Mouse (Mus musculus): ENCODE measurements around the gene Alkbh3. TPM values are rescaled to one million over a fixed set of nuclear protein-coding genes. Genes with fewer than 3 reads are reported as not detected.

Gene Alkbh3
- polyA plus RNA-seq, 2 experiments, result 76.2 to 76.3 TPM

DNA sequence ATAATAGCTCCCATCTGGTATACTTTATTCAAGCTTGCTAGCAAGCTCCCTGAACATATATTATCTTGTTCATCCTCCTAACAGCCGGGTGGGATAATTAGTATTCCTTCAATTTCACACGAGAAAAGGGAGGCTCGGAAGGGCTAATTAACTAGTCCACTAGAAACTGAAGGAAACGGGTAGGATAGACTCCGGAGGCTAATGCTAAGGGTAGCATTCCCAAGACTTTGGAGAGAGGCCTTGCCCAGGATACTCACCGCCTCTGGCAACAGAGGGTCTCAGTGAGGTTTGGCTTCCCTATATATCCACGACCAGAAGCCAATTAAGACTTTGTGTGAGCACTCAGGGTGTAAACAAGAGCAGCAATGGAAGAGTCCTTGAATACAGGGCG is 52.8 kb downstream of the Alkbh3 start:
- no peak overlapping the region for H3K4me3 ChIP-seq (replicated peaks; ENCODE audit: low read length)
- no peak for ATAC-seq (ENCODE audit: low FRiP score, low read depth)
- no peak overlapping the region for H3K9ac ChIP-seq (ENCODE audit: low read depth, low read length, severe bottlenecking)
- H3K9me3 ChIP-seq (ENCODE audit: control insufficient read depth, low read length), result no peaks in the 10 kb centered on the region
- H3K4me1 ChIP-seq (ENCODE audit: control insufficient read depth, insufficient read depth, low read length), result 0 out of 2 replicates have a peak, but pooled peaks cover 2% of the 10 kb centered on the region
- 45% methylated on average over 8 of the region's 8 CpGs for WGBS
- no peak for TF ChIP-seq POLR2A (IDR thresholded peaks at IDR 0.05; ENCODE audit: borderline replicate concordance, extremely low read depth, insufficient read depth, insufficient read length)
- no peak for DNase-seq (ENCODE audit: low spot score)
- H3K4me2 ChIP-seq (replicated peaks; ENCODE audit: low read depth, low read length, severe bottlenecking), result no peak overlapping the region
- H3K27me3 ChIP-seq (ENCODE audit: control insufficient read depth, insufficient read depth, low read length), result peaks cover 52% of the 10 kb centered on the region
- H3K36me3 ChIP-seq (ENCODE audit: control insufficient read depth, insufficient read depth, low read length), result no peaks in the 10 kb centered on the region
- no peak overlapping the region for H3K27ac ChIP-seq (replicated peaks; ENCODE audit: low read depth, low read length)

DNA sequence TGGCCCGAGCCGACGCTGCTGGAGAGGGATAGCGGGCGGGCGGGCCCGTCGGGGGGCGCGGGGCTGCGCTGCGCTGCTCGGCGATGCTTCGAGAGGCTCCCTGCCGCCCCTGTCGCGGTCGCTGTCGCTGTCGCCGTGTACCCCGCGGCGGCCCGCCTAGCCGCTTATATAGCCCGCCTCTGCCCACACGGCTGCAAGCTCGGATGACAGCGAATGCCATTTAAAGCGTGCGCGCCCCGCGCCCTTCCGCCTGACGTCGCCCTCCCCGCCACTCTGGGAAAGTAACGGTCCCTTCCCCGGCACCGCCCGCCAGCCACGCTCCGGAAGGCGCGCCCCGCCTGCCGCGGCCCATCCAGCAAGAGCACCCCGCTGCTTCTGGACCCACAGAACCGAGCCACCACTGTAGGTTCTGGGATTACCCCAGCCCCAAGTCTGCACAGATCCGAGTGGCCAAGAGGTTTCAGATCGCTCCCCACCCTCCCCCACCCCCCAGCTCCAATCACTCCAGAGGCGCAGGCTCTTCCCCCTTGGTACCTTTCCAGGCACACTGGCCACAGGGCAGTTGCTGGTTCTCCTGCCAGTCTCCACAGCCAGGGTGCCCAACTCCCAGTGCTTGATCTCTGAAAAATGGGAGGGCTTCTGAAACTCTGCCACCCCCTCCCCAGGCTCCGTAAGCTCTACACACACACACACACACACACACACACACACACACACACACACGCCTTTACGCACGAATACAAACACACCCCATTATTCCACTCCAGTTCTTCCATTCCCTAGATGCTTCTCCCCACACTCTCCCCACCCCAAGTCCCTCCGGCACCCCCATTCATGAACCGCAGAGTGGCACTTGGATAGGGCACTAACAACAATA is 53.5 kb downstream of the Alkbh3 start, which contains the start of gene Gm13889:
Gm13889 (minus strand) TSS at position 294 of the 877 bp plus-strand sequence.
- no peak for TF ChIP-seq POLR2A (IDR thresholded peaks at IDR 0.05; ENCODE audit: borderline replicate concordance, extremely low read depth, insufficient read depth, insufficient read length)
- peaks cover 52% of the 10 kb centered on the region for H3K27me3 ChIP-seq (ENCODE audit: control insufficient read depth, insufficient read depth, low read length)
- DNase-seq (ENCODE audit: low spot score) (peak; percentile 50), ATAC-seq (ENCODE audit: low FRiP score, low read depth) (peak; percentile 56)
- H3K27ac ChIP-seq (replicated peaks; ENCODE audit: low read depth, low read length), result no peak within 1 kb of the TSS
- 15% methylated on average over 16 of the region's 62 CpGs for WGBS
- H3K9me3 ChIP-seq (ENCODE audit: control insufficient read depth, low read length), result no peaks in the 10 kb centered on the region
- H3K4me1 ChIP-seq (ENCODE audit: control insufficient read depth, insufficient read depth, low read length), result 0 out of 2 replicates have a peak, but pooled peaks cover 2% of the 10 kb centered on the region
- H3K36me3 ChIP-seq (ENCODE audit: control insufficient read depth, insufficient read depth, low read length), result no peaks in the 10 kb centered on the region
- H3K4me3 ChIP-seq (replicated peaks; ENCODE audit: low read length), result peak within 1 kb of the TSS; percentile 54
- H3K9ac ChIP-seq (ENCODE audit: low read depth, low read length, severe bottlenecking), result peak within 1 kb of the TSS; percentile 57
- H3K4me2 ChIP-seq (replicated peaks; ENCODE audit: low read depth, low read length, severe bottlenecking), result peak within 1 kb of the TSS; percentile 97

DNA sequence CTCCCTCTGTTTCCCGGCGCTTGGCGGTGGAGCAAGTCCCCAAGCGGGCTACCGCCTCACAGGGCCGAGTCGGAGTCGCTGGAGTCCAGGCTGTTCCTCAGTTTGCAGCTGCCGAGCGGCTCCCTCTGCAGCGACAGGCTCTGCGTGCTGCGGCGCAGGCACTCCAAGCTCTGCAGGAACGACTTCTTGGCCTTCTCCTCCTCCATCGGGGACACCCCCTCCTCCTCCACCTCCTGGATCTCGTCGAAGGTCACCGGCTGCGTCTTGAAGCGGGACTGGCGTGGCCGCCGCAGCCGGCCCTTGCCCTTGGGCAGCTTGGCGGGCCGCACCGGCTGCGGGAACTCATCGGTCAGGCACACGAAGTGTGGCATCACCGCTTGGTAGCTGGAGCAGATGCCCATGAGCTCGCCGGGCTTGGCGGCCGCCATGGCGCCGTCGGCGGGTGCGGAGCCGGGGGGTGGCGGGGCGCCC is 54.2 kb downstream of the Alkbh3 start:
- WGBS, result 8% methylated on average over 24 of the region's 44 CpGs
- DNase-seq (ENCODE audit: low spot score), result no peak

DNA sequence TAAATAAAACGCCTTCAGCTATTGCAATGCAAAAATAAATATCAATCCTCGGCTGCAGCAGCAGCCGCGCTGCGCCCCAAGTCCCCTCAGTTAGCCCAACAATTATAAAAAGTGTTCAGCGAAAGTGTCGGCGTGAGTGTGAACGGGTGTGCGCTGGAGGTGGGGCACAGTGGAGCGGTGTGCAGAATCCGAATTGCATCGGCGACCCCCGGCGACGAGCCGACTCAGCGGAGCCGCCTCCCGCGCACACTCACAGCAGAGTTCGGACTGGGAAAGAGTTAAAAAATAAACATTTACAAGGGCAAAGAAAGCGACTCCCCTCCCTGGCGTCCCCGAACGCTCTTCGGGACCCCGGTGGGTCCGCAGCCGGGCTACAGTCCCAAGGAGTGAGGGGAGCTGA is 54.7 kb downstream of the Alkbh3 start:
- H3K4me3 ChIP-seq (replicated peaks; ENCODE audit: low read length), result peak overlapping the region; percentile 54
- no peak for TF ChIP-seq POLR2A (IDR thresholded peaks at IDR 0.05; ENCODE audit: borderline replicate concordance, extremely low read depth, insufficient read depth, insufficient read length)
- WGBS, result under 1% methylated on average over 25 of the region's 31 CpGs
- peaks cover 52% of the 10 kb centered on the region for H3K27me3 ChIP-seq (ENCODE audit: control insufficient read depth, insufficient read depth, low read length)
- H3K4me1 ChIP-seq (ENCODE audit: control insufficient read depth, insufficient read depth, low read length), result 0 out of 2 replicates have a peak, but pooled peaks cover 2% of the 10 kb centered on the region
- ATAC-seq (ENCODE audit: low FRiP score, low read depth), result no peak
- DNase-seq (ENCODE audit: low spot score), result no peak
- H3K36me3 ChIP-seq (ENCODE audit: control insufficient read depth, insufficient read depth, low read length), result no peaks in the 10 kb centered on the region
- peak overlapping the region; percentile 57 for H3K9ac ChIP-seq (ENCODE audit: low read depth, low read length, severe bottlenecking)
- H3K4me2 ChIP-seq (replicated peaks; ENCODE audit: low read depth, low read length, severe bottlenecking), result peak overlapping the region; percentile 97
- no peaks in the 10 kb centered on the region for H3K9me3 ChIP-seq (ENCODE audit: control insufficient read depth, low read length)
- no peak overlapping the region for H3K27ac ChIP-seq (replicated peaks; ENCODE audit: low read depth, low read length)

More for the DNA sequence above, 54.2 kb downstream of the Alkbh3 start:
- peak overlapping the region; percentile 97 for H3K4me2 ChIP-seq (replicated peaks; ENCODE audit: low read depth, low read length, severe bottlenecking)
- 0 out of 2 replicates have a peak, but pooled peaks cover 2% of the 10 kb centered on the region for H3K4me1 ChIP-seq (ENCODE audit: control insufficient read depth, insufficient read depth, low read length)
- no peak overlapping the region for H3K27ac ChIP-seq (replicated peaks; ENCODE audit: low read depth, low read length)
- H3K36me3 ChIP-seq (ENCODE audit: control insufficient read depth, insufficient read depth, low read length), result no peaks in the 10 kb centered on the region
- no peaks in the 10 kb centered on the region for H3K9me3 ChIP-seq (ENCODE audit: control insufficient read depth, low read length)
- TF ChIP-seq POLR2A (IDR thresholded peaks at IDR 0.05; ENCODE audit: borderline replicate concordance, extremely low read depth, insufficient read depth, insufficient read length), result no peak
- peak; percentile 58 for ATAC-seq (ENCODE audit: low FRiP score, low read depth)
- H3K4me3 ChIP-seq (replicated peaks; ENCODE audit: low read length), result peak overlapping the region; percentile 54
- peaks cover 52% of the 10 kb centered on the region for H3K27me3 ChIP-seq (ENCODE audit: control insufficient read depth, insufficient read depth, low read length)
- H3K9ac ChIP-seq (ENCODE audit: low read depth, low read length, severe bottlenecking), result peak overlapping the region; percentile 57

DNA sequence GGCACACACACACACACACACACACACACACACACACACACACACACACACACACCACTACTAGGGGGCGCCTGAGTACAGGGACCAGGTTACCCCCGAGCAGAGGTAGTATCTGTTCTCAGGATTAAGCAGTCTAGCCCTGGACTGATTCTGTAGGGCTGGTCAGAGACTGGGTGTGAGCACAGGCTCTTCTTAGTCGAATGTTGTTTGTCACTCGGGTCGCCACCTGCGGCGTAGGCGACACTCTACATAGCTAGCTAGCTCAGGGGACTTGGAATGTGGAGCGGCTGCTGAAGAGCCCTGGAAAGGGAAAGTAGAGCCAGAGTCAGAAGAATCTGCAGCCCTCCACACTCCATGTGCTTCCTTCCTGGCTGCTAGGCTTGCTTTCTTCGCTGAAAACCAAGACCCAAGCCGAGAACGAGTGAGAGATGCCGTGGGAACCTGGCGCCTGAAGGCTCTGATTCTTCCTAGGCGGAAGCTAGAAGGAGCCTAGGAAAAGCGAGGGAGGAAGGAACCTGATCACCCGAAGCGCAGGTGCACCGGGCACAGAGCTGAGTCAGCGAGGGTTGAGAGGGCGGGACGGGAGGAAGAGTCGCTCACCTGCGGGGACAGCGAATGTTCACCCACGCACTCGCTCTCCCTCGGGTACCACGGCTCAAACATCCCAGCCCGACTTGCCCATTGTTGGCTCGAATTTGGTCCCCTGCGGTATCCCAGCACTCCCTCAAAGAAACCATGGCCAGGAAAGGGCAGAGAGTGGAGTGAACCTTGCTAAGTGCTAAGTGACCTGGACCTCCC is 55.6 kb downstream of the Alkbh3 start:
- peak overlapping the region; percentile 54 for H3K4me3 ChIP-seq (replicated peaks; ENCODE audit: low read length)
- no peak overlapping the region for H3K9ac ChIP-seq (ENCODE audit: low read depth, low read length, severe bottlenecking)
- H3K9me3 ChIP-seq (ENCODE audit: control insufficient read depth, low read length), result no peaks in the 10 kb centered on the region
- peaks cover 52% of the 10 kb centered on the region for H3K27me3 ChIP-seq (ENCODE audit: control insufficient read depth, insufficient read depth, low read length)
- DNase-seq (ENCODE audit: low spot score) (no peak), ATAC-seq (ENCODE audit: low FRiP score, low read depth) (no peak)
- no peak for TF ChIP-seq POLR2A (IDR thresholded peaks at IDR 0.05; ENCODE audit: borderline replicate concordance, extremely low read depth, insufficient read depth, insufficient read length)
- H3K4me2 ChIP-seq (replicated peaks; ENCODE audit: low read depth, low read length, severe bottlenecking), result peak overlapping the region; percentile 97
- H3K4me1 ChIP-seq (ENCODE audit: control insufficient read depth, insufficient read depth, low read length), result 0 out of 2 replicates have a peak, but pooled peaks cover 2% of the 10 kb centered on the region
- 2% methylated on average over 32 of the region's 32 CpGs for WGBS
- no peaks in the 10 kb centered on the region for H3K36me3 ChIP-seq (ENCODE audit: control insufficient read depth, insufficient read depth, low read length)
- H3K27ac ChIP-seq (replicated peaks; ENCODE audit: low read depth, low read length), result no peak overlapping the region

Measured in limb, embryonic 14.5 days (tissue).